33 mouse cellular contexts compared by ENCODE assay signal in the genomic region with DNA sequence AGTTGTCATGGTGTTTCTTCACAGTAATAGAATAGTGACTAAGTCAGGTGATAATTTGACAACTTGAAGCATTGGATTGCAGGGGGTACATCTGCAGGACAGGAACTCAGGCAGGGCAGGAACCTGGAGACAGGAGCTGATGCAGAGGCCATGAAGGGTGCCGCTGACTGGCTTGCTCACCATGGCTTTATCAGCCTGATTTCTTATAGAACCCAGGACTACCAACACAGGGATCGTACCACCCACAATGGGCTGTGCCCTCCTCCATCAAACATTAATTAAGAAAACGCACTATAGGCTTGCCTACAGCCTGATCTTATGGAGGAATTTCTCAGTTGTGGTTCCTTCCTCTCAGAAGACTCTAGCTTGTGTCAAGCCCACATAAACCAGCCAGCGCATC. TPM values are rescaled to one million over a fixed set of nuclear protein-coding genes. Genes with fewer than 3 reads are reported as not detected.
"Had no signal": no experiment of that assay in that cellular context is flagged by ENCODE, and none has a peak within 500 bp of the region (broad histone marks: within the 10 kb centered on the region; RNA-seq: fewer than 3 reads in every experiment).

No protein-coding gene starts in this region.

- H3K36me3 ChIP-seq: embryonic facial prominence, embryonic 10.5 days; embryonic facial prominence, embryonic 12.5 days; embryonic facial prominence, embryonic 13.5 days; embryonic facial prominence, embryonic 15.5 days; forebrain, embryonic 10.5 days; forebrain, embryonic 12.5 days; forebrain, embryonic 15.5 days had no signal

- DNase-seq: cerebellum, adult 2 months; cerebellum, adult 8-10 months; cerebellum, adult 9-10 months; cerebellum, adult 9-11 months; cerebellum, postnatal 10 days; cerebellum, postnatal 14 days; cerebellum, postnatal 25 days; cerebellum, postnatal 36 days; embryo, embryonic 11 days; forebrain, postnatal 0 days; gastrocnemius, adult 2 months; gastrocnemius, postnatal 10 days; gastrocnemius, postnatal 14 days; gastrocnemius, postnatal 25 days; gastrocnemius, postnatal 36 days; heart, adult 18-20 months; heart, adult 2 months had no signal

- ATAC-seq: forebrain, embryonic 13.5 days; forebrain, embryonic 14.5 days; forebrain, embryonic 15.5 days; forebrain, embryonic 16.5 days; forebrain, postnatal 0 days had no signal

- H3K4me1 ChIP-seq: embryonic facial prominence, embryonic 10.5 days; embryonic facial prominence, embryonic 12.5 days; embryonic facial prominence, embryonic 13.5 days; embryonic facial prominence, embryonic 15.5 days; forebrain, embryonic 10.5 days; forebrain, embryonic 12.5 days; forebrain, embryonic 13.5 days; forebrain, embryonic 15.5 days had no signal

- H3K27me3 ChIP-seq: embryonic facial prominence, embryonic 12.5 days; embryonic facial prominence, embryonic 13.5 days; embryonic facial prominence, embryonic 15.5 days; forebrain, embryonic 13.5 days; forebrain, embryonic 15.5 days had no signal

- H3K4me3 ChIP-seq: embryonic facial prominence, embryonic 10.5 days; embryonic facial prominence, embryonic 12.5 days; embryonic facial prominence, embryonic 13.5 days; embryonic facial prominence, embryonic 15.5 days; erythroblast, embryonic 14.5 days; forebrain, embryonic 10.5 days; forebrain, embryonic 12.5 days; forebrain, embryonic 13.5 days; forebrain, embryonic 15.5 days; gastrocnemius, adult 2 months; heart, adult 2 months had no signal

- H3K27ac ChIP-seq: embryonic facial prominence, embryonic 10.5 days; embryonic facial prominence, embryonic 12.5 days; embryonic facial prominence, embryonic 13.5 days; embryonic facial prominence, embryonic 15.5 days; forebrain, embryonic 10.5 days; forebrain, embryonic 12.5 days; forebrain, embryonic 13.5 days; forebrain, embryonic 15.5 days; gastrocnemius, adult 2 months; heart, adult 2 months had no signal

- H3K9me3 ChIP-seq: embryonic facial prominence, embryonic 10.5 days; embryonic facial prominence, embryonic 12.5 days; embryonic facial prominence, embryonic 13.5 days; embryonic facial prominence, embryonic 15.5 days; forebrain, embryonic 10.5 days; forebrain, embryonic 12.5 days; forebrain, embryonic 13.5 days; forebrain, embryonic 15.5 days had no signal

RNA-seq across cellular contexts. Expression of gene Atoh7, which starts 33.9 kb away (rescaled TPM):
- total RNA-seq: common myeloid progenitor, adult 5-6 weeks; gastrocnemius, adult 18-20 months; gastrocnemius, adult 2 months; gastrocnemius, postnatal 25 days; gastrocnemius, postnatal 36 days; gastrocnemius, postnatal 4 days; granulocyte monocyte progenitor cell, adult 5-6 weeks; heart, adult 18-20 months; heart, adult 2 months had no signal
- polyA plus RNA-seq: embryonic facial prominence, embryonic 13.5 days; embryonic facial prominence, embryonic 14.5 days; erythroblast, embryonic 14.5 days; heart, adult 2 months had no signal
